Mouse (Mus musculus): ENCODE data around the gene Lamb3. TPM values are rescaled to one million over a fixed set of nuclear protein-coding genes. Genes with fewer than 3 reads are reported as not detected.

Lamb3 gene
- total RNA-seq, 2 experiments from 2014 or later, result 10.2 to 13.0 TPM

DNA sequence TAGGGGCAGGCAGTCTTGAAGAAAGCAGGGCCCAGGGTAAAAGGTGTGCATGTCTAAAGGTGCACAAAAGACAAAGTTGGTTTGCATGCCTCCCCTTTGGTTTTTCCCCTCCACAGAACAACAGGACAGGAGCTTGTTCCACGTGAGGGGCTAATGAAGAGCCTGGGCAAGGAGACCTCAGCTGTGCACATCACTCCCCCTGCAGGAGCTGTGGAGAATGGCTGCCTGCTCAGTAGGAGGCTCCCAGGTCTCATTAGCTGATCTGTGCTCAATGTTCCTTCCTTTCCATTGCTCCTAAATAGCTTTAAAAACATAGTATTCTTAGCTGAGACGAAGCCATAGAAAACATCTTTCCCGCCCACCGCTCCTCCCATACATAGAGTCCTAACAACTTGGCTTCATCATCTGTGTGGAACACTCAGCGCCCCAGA, 156.3 kb downstream of the Lamb3 start:
- DNase-seq, result peak; percentile 54 to 59
- intact Hi-C loops (cut with DNase I), result loop anchor here (1.0 to 5.0 kb wide), 2 partner anchors 34 to 157 kb away; partner anchors contain the start of gene Lamb3

GRCm38 (mm10) chr1:193368055-193368454, 160.6 kb downstream of the Lamb3 start:
- intact Hi-C loops (cut with DNase I), result no loop called here
- peak in 1 of 2 experiments; percentile 27 for DNase-seq

DNA sequence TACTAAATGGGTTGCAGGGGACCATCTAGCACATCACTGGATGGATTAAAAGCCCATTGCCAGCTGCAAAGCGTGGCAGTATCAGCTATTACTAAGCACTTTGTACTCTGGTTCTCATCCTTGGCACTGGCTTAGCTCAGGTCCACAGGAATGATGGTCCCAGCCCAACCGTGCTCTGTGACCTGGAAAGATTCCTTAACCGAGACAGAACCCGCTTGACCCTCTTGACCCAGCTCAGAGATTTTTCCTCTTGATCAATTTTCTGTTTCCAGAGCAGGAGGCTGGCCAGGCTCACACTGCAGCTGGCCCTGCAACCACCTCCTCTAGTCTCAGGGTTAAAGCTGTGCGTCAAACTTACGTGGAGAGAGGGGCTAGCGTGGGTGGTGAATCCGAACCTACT, 161.6 kb downstream of the Lamb3 start:
- intact Hi-C loops (cut with DNase I), result no loop called here
- DNase-seq, result no peak

- intact Hi-C loops (cut with DNase I), result no loop called here
- DNase-seq, result no peak
Observed at GRCm38 (mm10) chr1:193370096-193370495, 162.6 kb downstream of the Lamb3 start, which contains the start of gene Camk1g. Gene Camk1g (minus strand): TSS chr1:193370298.

GRCm38 (mm10) chr1:193373906-193374413, 166.5 kb downstream of the Lamb3 start:
- intact Hi-C loops (cut with DNase I), result no loop called here
- no peak for DNase-seq

GRCm38 (mm10) chr1:193376478-193377134, 169.1 kb downstream of the Lamb3 start:
- DNase-seq, result peak; percentile 44 to 52

DNA sequence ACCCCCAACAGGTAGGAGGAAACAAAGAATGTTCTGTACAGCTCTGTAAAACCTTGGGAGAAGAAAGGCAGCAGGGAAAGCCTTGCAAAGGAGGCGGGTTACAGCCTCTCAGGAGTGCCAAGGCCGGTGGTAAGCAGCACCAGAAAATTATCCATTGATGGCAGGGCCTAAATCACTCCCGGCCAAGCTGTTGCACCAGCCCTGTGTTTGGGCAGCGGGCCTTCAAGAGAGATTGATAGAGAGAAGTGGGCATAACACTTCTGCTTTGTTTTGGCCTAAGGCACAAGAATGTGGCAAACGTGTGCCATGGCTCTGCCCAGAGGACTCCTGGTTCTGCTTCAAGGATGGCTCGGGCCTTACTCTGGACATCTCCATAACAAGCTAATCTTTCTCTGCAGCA, 172.1 kb downstream of the Lamb3 start:
- intact Hi-C loops (cut with DNase I), result loop anchor here (5.0 to 10.0 kb wide), 3 partner anchors 172 to 1325 kb away; partner anchors contain the start of genes Lamb3 and Plxna2
- DNase-seq, result no peak

More at GRCm38 (mm10) chr1:193376478-193377134, 169.1 kb downstream of the Lamb3 start:
- intact Hi-C loops (cut with DNase I), result loop anchor here (1.0 to 5.0 kb wide), 3 partner anchors 46 to 169 kb away; partner anchors contain the start of gene Lamb3

DNA sequence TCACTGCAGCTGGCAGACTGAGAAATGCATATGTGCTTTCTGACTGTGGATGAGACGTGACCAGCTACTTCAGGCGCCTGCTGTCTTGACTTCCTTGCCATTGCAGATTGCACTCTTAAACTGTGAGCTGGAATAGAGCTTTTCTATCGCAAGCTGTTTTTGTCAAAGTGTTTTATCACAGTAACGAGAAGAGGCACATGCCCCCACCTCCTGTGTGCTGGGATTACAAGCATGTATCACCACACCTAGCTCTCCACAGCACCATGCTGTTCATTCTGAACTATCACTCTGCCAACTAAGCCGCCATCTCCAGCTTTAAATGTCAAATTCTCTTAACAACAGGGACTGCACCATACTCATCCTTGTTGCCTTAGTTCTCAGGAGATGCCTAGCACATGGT, 173.4 kb downstream of the Lamb3 start:
- intact Hi-C loops (cut with DNase I), result loop anchor here (10.0 kb wide), 2 partner anchors 1234 to 1324 kb away; partner anchors contain the start of gene Plxna2
- DNase-seq, result no peak

- no peak for DNase-seq
- intact Hi-C loops (cut with DNase I), result loop anchor here (10.0 kb wide), 2 partner anchors 1233 to 1323 kb away; partner anchors contain the start of gene Plxna2
Observed at GRCm38 (mm10) chr1:193381597-193382404, 174.3 kb downstream of the Lamb3 start.

GRCm38 (mm10) chr1:193382435-193382834, 174.9 kb downstream of the Lamb3 start:
- intact Hi-C loops (cut with DNase I), result loop anchor here (10.0 kb wide), 2 partner anchors 1232 to 1322 kb away; partner anchors contain the start of gene Plxna2
- DNase-seq, result no peak

DNA sequence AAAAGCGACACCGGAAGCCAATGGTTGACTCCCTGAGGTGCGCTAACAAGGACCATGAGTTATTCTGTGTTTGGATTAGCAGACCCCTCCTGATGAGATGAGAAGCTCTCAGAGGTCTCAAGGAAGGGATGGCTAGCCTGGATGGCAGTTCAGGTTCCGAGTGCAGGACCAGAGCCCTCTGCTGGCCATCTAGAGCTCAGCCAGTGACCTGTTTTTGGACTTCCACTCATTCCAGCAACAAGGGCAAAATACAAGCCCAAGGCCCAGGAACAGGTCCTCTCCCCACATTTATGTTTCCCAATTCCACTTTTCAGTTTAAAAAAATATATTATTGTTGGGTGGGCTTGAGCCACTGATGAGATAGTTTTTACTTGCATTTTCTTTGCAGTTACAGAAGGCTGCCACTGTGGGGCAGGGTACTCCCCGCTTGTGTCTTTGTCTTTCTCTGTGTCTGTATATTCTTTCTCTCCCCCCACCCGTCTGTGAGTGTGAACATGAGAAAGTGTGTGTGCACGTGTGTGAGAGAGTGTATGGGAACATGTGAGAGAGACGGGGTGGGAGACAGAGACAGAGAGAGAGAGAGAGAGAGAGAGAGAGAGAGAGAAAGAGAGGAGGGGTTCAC, 175.5 kb downstream of the Lamb3 start:
- intact Hi-C loops (cut with DNase I), result loop anchor here (10.0 kb wide), 2 partner anchors 1232 to 1322 kb away; partner anchors contain the start of gene Plxna2
- DNase-seq, result peak; percentile 42 to 47

DNA sequence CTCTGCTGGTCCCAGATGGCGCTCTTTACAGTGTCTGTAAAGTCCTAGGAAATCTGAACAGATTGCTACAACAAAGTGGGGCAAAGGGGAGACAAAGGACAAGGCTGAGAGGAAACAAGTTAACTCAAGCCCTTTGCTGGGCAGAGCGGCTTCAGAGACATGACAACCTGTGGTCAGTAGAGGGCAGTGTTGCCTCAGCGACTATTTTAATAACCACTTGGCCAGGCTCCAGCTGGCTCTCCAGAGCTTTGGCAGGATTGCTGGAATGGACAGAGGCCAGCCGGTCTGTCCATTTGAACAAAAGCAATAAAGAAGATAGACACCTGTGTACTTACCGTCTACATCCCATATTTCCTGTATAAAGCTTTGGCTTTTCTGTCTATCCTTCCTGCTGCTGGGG, 178.6 kb downstream of the Lamb3 start:
- peak; percentile 89 to 91 for DNase-seq
- intact Hi-C loops (cut with DNase I), result loop anchor here (1.0 to 10.0 kb wide), 6 partner anchors 61 to 1319 kb away; partner anchors contain the start of gene Plxna2

GRCm38 (mm10) chr1:193387241-193387640, 179.7 kb downstream of the Lamb3 start:
- no peak for DNase-seq
- intact Hi-C loops (cut with DNase I), result loop anchor here (1.0 to 10.0 kb wide), 6 partner anchors 60 to 1318 kb away; partner anchors contain the start of gene Plxna2

GRCm38 (mm10) chr1:193389505-193389904, 182.0 kb downstream of the Lamb3 start:
- DNase-seq, result no peak
- intact Hi-C loops (cut with DNase I), result loop anchor here (5.0 to 10.0 kb wide), 5 partner anchors 58 to 1315 kb away; partner anchors contain the start of gene Plxna2

DNA sequence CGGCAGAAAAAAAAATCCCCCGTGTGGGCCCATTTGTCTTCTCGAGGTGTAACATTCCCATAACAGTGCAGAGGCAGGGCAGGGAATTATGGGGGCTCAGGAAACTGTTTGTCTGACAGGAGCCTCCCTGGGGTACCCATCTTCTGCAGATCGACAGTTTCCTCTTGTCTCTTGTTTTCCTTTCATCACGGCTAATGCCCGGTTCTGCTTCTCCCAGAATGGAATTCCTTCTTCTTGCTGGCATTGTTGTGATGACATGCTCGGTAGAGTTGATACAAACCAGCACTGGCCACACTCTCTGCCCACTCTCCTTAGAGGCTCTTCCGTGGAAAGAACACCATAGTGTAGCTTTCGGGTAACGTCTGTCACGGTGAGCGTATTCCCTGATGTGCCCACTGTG, 182.5 kb downstream of the Lamb3 start:
- intact Hi-C loops (cut with DNase I), result no loop called here
- no peak for DNase-seq

DNA sequence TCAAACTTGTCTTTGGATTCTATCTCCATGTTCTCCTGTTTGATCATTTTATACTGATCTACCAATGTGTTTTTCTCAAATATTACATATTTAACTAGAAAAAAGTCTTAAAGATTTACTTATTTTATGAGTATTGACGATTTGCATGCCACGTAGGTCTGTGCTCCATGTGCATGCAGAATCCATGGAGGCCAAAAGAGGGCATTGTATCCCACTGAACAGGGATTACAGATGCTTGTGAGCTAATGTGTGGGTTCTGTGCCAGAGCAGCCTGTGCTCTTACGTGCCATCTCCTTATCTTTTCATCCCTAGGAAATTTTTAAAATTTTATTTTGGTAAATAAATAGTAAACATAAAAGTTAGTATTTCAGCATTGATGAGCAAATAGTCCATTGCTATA, 184.8 kb downstream of the Lamb3 start:
- intact Hi-C loops (cut with DNase I), result no loop called here
- no peak for DNase-seq

All from heart, postnatal 36 days (tissue).